Mouse (Mus musculus) brain, embryonic 14.5 days (tissue): ENCODE results near the gene Nkap. TPM values are rescaled to one million over a fixed set of nuclear protein-coding genes. Genes with fewer than 3 reads are reported as not detected.
"Not testable (repeated sequence)": the region's sequence is repeated elsewhere in the genome, so short reads cannot be mapped to it uniquely, and the experiment has no call there.

ENCODE experiments used
- DNase-seq: peaks from one replicate; pipeline ENCODE4 v3.0.0-alpha.2; 2011; ENCODE audit warnings: low read depth
- CTCF ChIP-seq: fragments of 200-500 bp; IDR thresholded peaks from 2 replicates; pipeline ENCODE4 v1.5.1; 2012; ENCODE audit warnings: inconsistent platforms, mild to moderate bottlenecking, moderate library complexity, borderline replicate concordance; ENCODE audit not compliant: insufficient read depth, insufficient read length; ENCODE audit errors: extremely low read depth
- POLR2A ChIP-seq: fragments of 200-500 bp; IDR thresholded peaks from 2 replicates; pipeline ENCODE4 v1.6.1; 2012; ENCODE audit warnings: mild to moderate bottlenecking, inconsistent platforms, borderline replicate concordance; ENCODE audit not compliant: poor library complexity, insufficient read depth, insufficient read length, severe bottlenecking; ENCODE audit errors: extremely low read depth
- polyA plus RNA-seq: library from polyadenylated mRNA; depleted of rRNA; stranded (reverse); fragments of >200 nt; gene quantifications from 2 replicates; pipeline ENCODE4 v1.2.3, GENCODE M21; 2012; rRNA removed

Gene Nkap
- polyA plus RNA-seq, 1 experiment: 14.4 TPM

DNA sequence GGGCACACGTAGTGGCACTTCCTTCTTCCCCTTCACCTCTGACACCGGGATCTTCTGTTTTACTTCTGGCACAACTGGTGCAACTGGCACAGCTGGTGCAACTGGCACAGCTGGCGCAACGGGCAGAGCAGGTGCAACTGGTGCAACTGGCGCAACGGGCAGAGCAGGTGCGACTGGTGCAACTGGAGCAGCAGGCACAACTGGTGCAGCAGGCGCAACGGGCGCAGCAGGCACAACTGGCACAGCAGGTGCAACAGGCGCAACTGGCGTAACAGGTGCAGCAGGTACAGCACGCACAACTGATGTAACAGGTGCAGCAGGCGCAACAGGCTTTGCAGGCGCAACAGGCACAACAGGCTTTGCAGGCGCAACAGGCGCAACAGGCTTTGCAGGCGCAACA, 36.5 kb downstream of the Nkap start:
- TF ChIP-seq CTCF: no peak
- no peak for TF ChIP-seq POLR2A
- DNase-seq: peak; percentile 0

DNA sequence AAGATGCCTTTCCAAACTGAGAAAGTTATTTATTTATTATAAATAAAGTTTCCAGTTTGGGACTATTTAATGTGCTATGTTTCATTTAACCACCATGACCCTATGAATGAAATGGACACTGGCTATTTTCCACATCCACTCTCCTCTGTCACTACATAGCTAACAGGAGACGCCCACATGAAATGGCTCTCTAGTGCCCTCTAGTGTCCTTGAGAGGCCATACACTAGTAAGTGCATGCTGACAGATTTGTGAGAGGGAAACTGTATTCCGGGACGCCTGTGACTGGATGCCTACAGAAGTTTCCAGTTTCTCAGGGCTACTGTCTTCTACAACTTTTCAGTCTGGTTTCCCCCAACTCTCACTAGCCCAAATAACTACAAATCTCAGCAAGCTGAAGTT, 40.5 kb downstream of the Nkap start:
- TF ChIP-seq CTCF (peak; percentile 63; the same call in 1 of the 2 replicates), POLR2A (no peak)
- peak; percentile 60 for DNase-seq

DNA sequence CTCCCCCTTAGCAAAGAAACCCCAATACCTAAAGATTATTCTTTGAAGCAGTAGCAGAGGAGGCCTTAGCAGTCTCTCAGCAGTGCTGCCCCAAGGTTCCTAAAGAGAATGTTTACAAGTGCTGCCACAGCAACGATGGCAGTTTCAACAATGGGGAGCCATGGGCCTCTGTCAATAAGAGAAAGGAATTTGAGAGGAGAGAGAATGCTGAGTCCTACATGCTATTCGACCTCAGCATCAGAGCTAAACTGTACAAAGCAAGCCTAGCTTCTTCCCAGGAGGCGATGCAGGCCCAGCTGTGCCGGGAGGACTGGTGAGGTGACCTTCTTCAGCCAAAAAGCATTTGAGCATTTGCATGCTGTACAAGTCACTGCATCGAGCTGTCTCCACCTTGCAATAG, 42.1 kb downstream of the Nkap start, which contains the start of gene Akap14:
TSS of gene Akap14 (minus strand) at position 101 of the 400 bp plus-strand sequence.
- DNase-seq: peak; percentile 3
- TF ChIP-seq CTCF: no peak
- no peak for TF ChIP-seq POLR2A

DNA sequence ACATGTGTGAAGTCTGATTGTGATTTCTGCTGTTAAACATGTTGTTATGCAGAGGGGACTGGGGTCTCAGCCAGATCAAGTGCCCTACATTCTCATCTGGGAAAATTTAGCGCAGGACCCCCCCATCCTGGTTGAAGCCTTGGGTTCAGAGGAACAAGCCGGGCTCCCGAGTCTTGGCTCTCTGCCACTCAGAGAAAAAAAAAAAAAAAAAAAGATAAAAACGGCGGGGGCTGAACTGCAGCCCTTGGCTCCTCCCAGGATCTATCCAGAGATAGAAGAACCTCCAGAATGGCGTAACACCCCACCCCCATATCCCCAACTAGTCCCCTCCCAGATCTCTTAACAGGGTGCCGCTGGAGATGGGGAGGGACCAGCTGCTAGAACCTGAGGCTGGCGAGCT, 57.8 kb downstream of the Nkap start:
- not testable (repeated sequence) for DNase-seq

DNA sequence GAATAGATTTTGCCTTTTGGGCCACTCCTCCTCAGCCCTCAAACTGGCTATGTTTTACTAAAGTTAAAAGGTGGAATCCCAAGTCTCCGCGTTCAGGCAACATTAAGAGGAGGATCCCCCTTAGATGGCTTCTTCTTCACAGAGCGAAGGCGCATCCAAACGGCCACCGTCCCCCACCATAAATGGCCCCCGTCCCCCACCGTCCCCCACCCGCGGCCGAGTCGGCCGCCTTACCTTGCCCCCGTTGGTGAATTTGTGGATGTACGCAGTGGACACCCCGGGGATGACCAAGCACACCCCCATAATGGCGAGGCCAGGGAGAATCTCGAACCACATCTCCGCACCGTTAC, 64.1 kb downstream of the Nkap start:
- DNase-seq: no peak
- no peak for TF ChIP-seq POLR2A
- TF ChIP-seq CTCF: no peak

DNA sequence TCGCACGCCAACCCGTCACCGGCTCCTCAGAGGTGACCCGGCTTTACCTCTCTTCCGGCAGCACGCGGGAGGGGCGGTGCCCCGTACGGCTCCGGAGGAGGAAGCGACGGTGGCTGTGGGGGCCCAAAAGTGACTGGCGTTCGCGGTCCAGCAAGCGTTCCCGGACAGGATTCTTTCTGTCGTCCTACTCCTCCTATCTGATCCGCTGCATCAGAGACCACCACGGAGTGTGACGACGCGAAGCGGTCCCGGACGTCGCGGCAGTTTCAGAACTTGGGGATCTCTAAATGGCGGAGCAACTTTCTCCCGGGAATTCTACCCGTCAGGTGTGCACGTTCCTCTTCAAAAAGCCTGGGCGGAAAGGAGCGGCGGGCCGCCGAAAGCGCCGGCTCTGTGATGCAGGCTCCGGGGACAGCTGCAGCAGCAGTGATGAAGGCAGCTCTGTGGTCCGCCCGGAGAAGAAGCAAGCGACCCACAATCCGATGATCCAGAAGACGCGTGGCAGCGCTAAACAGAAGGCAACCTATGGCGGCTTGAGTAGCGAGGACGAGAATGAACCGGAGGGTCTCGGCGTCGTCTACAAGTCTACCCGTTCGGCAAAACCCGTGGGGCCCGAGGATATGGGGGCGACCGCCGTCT, 64.6 kb downstream of the Nkap start, which contains the start of the genes Ndufa1 and Rnf113a1:
TSS of gene Ndufa1 (minus strand) at position 59 of the 639 bp plus-strand sequence.
TSS of gene Rnf113a1 (plus strand) at position 141 of the 639 bp plus-strand sequence.
- TF ChIP-seq CTCF (no peak), POLR2A (0 out of 2 replicates have a peak, but pooled peaks have one; percentile 4)

DNA sequence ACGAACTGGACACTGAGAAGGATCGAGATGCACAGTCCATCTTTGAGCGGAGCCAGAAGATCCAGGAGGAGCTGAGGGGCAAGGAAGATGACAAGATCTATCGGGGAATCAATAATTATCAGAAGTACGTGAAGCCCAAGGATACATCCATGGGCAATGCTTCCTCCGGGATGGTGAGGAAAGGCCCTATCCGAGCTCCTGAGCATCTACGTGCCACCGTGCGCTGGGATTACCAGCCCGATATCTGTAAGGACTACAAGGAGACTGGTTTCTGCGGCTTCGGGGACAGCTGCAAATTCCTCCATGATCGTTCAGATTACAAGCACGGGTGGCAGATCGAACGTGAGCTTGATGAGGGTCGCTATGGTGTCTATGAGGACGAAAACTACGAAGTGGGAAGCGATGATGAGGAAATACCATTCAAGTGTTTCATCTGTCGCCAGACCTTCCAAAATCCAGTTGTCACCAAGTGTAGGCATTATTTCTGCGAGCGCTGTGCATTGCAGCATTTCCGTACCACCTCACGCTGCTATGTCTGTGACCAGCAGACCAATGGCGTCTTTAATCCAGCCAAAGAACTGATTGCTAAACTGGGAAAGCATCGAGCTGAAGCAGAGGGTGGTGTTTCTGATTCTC, 65.3 kb downstream of the Nkap start:
- peak; percentile 48 for DNase-seq
- TF ChIP-seq CTCF: no peak
- TF ChIP-seq POLR2A: no peak

More for the DNA sequence above, 64.6 kb downstream of the Nkap start, which contains the start of the genes Ndufa1 and Rnf113a1:
- peak; percentile 93 for DNase-seq

DNA sequence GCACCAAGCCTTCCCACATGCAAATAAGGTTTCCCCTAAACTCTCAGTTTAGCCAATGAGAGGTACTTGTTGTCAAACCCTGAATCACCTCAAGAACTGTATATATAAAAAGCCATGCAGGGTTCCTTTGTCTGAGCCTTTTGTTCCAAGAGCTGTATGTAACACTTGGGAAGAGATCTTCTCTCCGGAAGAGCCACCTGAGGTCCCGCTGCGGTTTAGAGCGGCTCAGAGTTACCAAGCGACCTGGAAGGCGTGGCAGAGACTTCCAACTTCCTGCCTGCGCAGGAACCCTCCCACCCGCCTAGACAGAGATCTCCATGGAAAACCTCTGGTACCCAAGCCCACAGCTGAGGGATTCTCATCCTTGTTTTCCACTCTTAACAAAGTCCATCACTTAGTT, 72.1 kb downstream of the Nkap start:
- no peak for DNase-seq
- TF ChIP-seq CTCF: no peak
- TF ChIP-seq POLR2A: no peak

Other genes starting within 250 kb of the Nkap start
- gene Nkrf, start 223.9 kb upstream of the Nkap start, polyA plus RNA-seq: 9.4 and 15.1 TPM in 2 replicates
- 54.2 and 61.6 TPM in 2 replicates for gene Sept6, start 135.0 kb upstream of the Nkap start, polyA plus RNA-seq
- gene Sowahd, start 78.0 kb upstream of the Nkap start, polyA plus RNA-seq: not detected in 2 replicates
- gene Rpl39, start 41.4 kb upstream of the Nkap start, polyA plus RNA-seq: 425 and 492 TPM in 2 replicates
- 31.2 and 37.8 TPM in 2 replicates for gene Upf3b, start 16.5 kb upstream of the Nkap start, polyA plus RNA-seq
- 0.14 and 0.46 TPM in 2 replicates for gene Akap14, start 42.0 kb downstream of the Nkap start, polyA plus RNA-seq
- gene Ndufa1, start 64.4 kb downstream of the Nkap start, polyA plus RNA-seq: 363 and 455 TPM in 2 replicates
- 8.3 and 10.6 TPM in 2 replicates for gene Rnf113a1, start 64.5 kb downstream of the Nkap start, polyA plus RNA-seq
- gene Gm9, start 84.2 kb downstream of the Nkap start, polyA plus RNA-seq: not detected in 2 replicates
- not detected in 2 replicates for gene Rhox1, start 95.5 kb downstream of the Nkap start, polyA plus RNA-seq
- not detected in 2 replicates for gene Rhox2a, start 118.2 kb downstream of the Nkap start, polyA plus RNA-seq
- not detected in 2 replicates for gene Rhox3a, start 123.1 kb downstream of the Nkap start, polyA plus RNA-seq
- gene Rhox4a, start 138.5 kb downstream of the Nkap start, polyA plus RNA-seq: not detected in 2 replicates